Mouse (Mus musculus) C2C12 (cell line): ENCODE measurements around the gene Erich3.

Experiments used
- CTCF ChIP-seq: IDR thresholded peaks from one replicate; pipeline ENCODE4 v1.5.1; 2011; ENCODE audit not compliant: control insufficient read depth, insufficient read depth, insufficient read length
- MYOG ChIP-seq: IDR thresholded peaks from one replicate; pipeline ENCODE4 v1.6.1; 2011; ENCODE audit not compliant: control insufficient read depth, insufficient read length; ENCODE audit errors: extremely low read depth

GRCm38 (mm10) chr3:154615304-154615703 lies 48.4 kb upstream of the Erich3 start:
- TF ChIP-seq CTCF (no peak), MYOG (no peak)
